Mouse (Mus musculus) small intestine, adult 2 months (tissue): ENCODE measurements around the gene Hemgn.

Source experiments
- CTCF ChIP-seq: fragments of 200-500 bp; IDR thresholded peaks from 2 replicates; pipeline ENCODE4 v1.5.1; 2012; ENCODE audit warnings: low read depth, mild to moderate bottlenecking, control low read depth, inconsistent platforms, low read length, moderate library complexity, mixed read lengths; ENCODE audit not compliant: insufficient replicate concordance, insufficient read length; ENCODE audit errors: extremely low read depth
- POLR2A ChIP-seq: fragments of 200-500 bp; IDR thresholded peaks from 2 replicates; pipeline ENCODE4 v1.6.1; 2012; ENCODE audit warnings: low read depth, mild to moderate bottlenecking, control low read depth, inconsistent platforms, low read length, moderate library complexity

DNA sequence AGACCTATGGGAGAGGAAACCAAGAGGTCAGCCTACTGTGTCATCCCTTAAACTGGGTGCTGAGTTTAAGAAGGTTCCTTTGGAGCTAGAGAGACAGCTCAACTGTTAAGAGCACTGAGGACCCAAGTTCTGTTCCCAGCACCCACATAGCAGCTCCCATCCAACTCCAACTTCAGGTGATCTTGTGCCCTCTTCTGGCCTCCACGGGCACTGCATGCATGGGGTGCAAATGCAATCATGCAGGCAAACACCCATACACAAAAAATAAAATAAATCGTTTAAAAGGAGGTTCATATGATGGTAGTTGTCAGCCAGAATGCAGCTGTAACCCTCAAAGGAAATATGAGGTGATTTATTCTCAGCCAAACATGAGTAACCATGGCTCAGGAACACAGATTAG is 48.9 kb downstream of the Hemgn start:
- TF ChIP-seq CTCF (no peak), POLR2A (no peak)
